Mouse (Mus musculus): Measurements from ENCODE around the gene Apex1. TPM values are rescaled to one million over a fixed set of nuclear protein-coding genes. Genes with fewer than 3 reads are reported as not detected.
A peak's percentile ranks its signal among the peaks of the same experiment; 100 is the strongest.
"Not testable (repeated sequence)": the region's sequence is repeated elsewhere in the genome, so short reads cannot be mapped to it uniquely, and the experiment has no call there.

The Apex1 gene
- polyA plus RNA-seq, 1 experiment from 2014 or later, result 246 TPM

GRCm38 (mm10) chr14:50897374-50897765 is 27.4 kb upstream of the Apex1 start, which contains the start of gene Klhl33:
Gene Klhl33, minus strand, starts transcription at chr14:50897507.
- peak; percentile 36; the same call in 1 of the 2 replicates for ATAC-seq (ENCODE audit: low FRiP score)
- 49% methylated on average over 7 of the region's 7 CpGs for WGBS

DNA sequence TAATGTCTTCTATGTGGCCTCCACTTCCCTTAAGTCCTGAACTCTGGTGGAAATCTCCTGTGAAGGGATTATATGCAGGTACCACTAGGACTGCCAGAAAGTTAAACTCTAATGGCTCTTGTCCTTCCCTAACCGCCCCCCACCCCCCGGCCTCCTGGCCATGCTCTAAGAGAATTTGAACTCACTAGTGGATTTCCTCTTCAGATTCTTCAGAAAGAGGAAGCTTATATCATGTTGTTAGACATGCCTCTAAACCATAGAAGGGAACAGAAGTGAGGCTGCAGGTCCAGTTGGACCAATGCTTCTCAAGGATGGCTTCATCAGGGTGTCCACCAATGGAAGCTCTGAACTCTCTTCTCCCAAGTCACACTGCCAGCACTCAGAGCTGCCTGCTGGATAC is 26.8 kb upstream of the Apex1 start:
- not testable (repeated sequence) for H3K9ac ChIP-seq
- 90% methylated on average over 2 of the region's 2 CpGs for WGBS

More at GRCm38 (mm10) chr14:50897374-50897765, 27.4 kb upstream of the Apex1 start, which contains the start of gene Klhl33:
- H3K4me2 ChIP-seq (replicated peaks), result peak within 1 kb of the TSS; percentile 91
- peak within 1 kb of the TSS; percentile 64 for H3K9ac ChIP-seq
- H3K27me3 ChIP-seq, result peaks cover 15% of the 10 kb centered on the region; the same call in 1 of the 2 replicates
- H3K4me1 ChIP-seq, result peaks cover 10% of the 10 kb centered on the region
- no peaks in the 10 kb centered on the region for H3K36me3 ChIP-seq
- no peak within 1 kb of the TSS for H3K27ac ChIP-seq
- peak within 1 kb of the TSS; percentile 48 for H3K4me3 ChIP-seq
- H3K9me3 ChIP-seq (replicated peaks), result no peaks in the 10 kb centered on the region

GRCm38 (mm10) chr14:50903973-50904827 is 20.6 kb upstream of the Apex1 start:
- H3K27me3 ChIP-seq, result no peaks in the 10 kb centered on the region
- peak overlapping the region; percentile 37 for H3K4me3 ChIP-seq
- ATAC-seq (ENCODE audit: low FRiP score), result peak; percentile 89
- H3K4me2 ChIP-seq (replicated peaks), result peak overlapping the region; percentile 53
- H3K9me3 ChIP-seq (replicated peaks), result no peaks in the 10 kb centered on the region
- H3K36me3 ChIP-seq, result no peaks in the 10 kb centered on the region
- peaks cover 6% of the 10 kb centered on the region; the same call in 1 of the 2 replicates for H3K4me1 ChIP-seq
- whole genome bisulfite sequencing, result 2% methylated on average over 26 of the region's 26 CpGs
- H3K27ac ChIP-seq, result no peak overlapping the region
- H3K9ac ChIP-seq, result peak overlapping the region; percentile 56; the same call in 1 of the 2 replicates

More for the DNA sequence above, 26.8 kb upstream of the Apex1 start:
- not testable (repeated sequence) for H3K9me3 ChIP-seq (replicated peaks); H3K4me3 ChIP-seq; H3K27ac ChIP-seq; ATAC-seq (ENCODE audit: low FRiP score); H3K4me1 ChIP-seq; H3K36me3 ChIP-seq; H3K4me2 ChIP-seq (replicated peaks)
- peaks cover 15% of the 10 kb centered on the region; the same call in 1 of the 2 replicates for H3K27me3 ChIP-seq

DNA sequence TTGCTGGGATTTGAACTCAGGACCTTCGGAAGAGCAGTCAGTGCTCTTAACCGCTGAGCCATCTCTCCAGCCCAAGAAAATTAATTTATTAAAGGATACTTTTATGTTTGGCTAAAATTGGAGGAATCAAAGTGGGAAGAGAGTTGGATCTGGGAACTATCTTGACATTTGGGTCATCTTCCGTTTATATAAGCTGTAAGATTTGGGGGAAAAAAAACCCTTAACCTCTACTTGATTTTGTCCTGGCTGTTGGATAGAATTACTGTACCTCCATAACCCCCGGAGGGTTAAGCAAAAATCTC is 20.0 kb upstream of the Apex1 start:
- H3K9ac ChIP-seq, result no peak overlapping the region
- peaks cover 6% of the 10 kb centered on the region; the same call in 1 of the 2 replicates for H3K4me1 ChIP-seq
- no peak overlapping the region for H3K4me2 ChIP-seq (replicated peaks)
- no peaks in the 10 kb centered on the region for H3K27me3 ChIP-seq
- no peak overlapping the region for H3K27ac ChIP-seq
- ATAC-seq (ENCODE audit: low FRiP score), result no peak
- no peak overlapping the region for H3K4me3 ChIP-seq
- no peaks in the 10 kb centered on the region for H3K36me3 ChIP-seq
- whole genome bisulfite sequencing, result 85% methylated on average over 4 of the region's 4 CpGs
- H3K9me3 ChIP-seq (replicated peaks), result no peaks in the 10 kb centered on the region

GRCm38 (mm10) chr14:50905327-50905726 is 19.4 kb upstream of the Apex1 start:
- not testable (repeated sequence) for H3K36me3 ChIP-seq; H3K27me3 ChIP-seq; H3K9ac ChIP-seq; H3K4me2 ChIP-seq (replicated peaks); ATAC-seq (ENCODE audit: low FRiP score); H3K27ac ChIP-seq; H3K9me3 ChIP-seq (replicated peaks); H3K4me1 ChIP-seq; H3K4me3 ChIP-seq

GRCm38 (mm10) chr14:50908126-50908525 is 16.6 kb upstream of the Apex1 start:
- 85% methylated on average over 4 of the region's 4 CpGs for WGBS
- Histone ChIP-seq H3K4me3 (no peak overlapping the region), H3K27me3 (no peaks in the 10 kb centered on the region), H3K36me3 (peaks cover 11% of the 10 kb centered on the region), H3K4me1 (peaks cover 6% of the 10 kb centered on the region; the same call in 1 of the 2 replicates), H3K4me2 (replicated peaks) (no peak overlapping the region), H3K9me3 (replicated peaks) (no peaks in the 10 kb centered on the region), H3K27ac (no peak overlapping the region), H3K9ac (no peak overlapping the region)
- no peak for ATAC-seq (ENCODE audit: low FRiP score)

DNA sequence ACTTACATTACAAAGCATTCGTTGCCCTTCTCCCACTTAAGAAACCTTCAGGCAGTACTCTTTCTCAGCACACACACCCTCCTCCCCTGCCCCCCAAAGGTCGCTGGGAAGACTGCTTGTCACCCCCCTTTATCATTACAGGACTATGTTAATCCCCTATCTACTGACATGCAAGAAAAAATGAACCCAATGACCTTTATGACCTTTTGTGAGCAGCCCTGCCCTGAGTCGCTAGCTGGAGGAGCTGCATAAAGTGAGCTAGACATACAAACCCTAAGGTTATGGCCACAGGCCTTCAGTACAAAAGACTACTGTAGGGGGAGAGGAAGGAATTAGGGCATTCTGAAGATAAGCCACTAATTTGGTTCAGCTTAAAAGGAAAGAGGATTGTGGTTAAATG is 13.4 kb upstream of the Apex1 start:
- WGBS, result 63% methylated on average over 3 of the region's 3 CpGs
- Histone ChIP-seq H3K4me1 (no peaks in the 10 kb centered on the region), H3K9ac (no peak overlapping the region), H3K36me3 (peaks cover 40% of the 10 kb centered on the region), H3K4me3 (no peak overlapping the region), H3K9me3 (replicated peaks) (no peaks in the 10 kb centered on the region), H3K27me3 (no peaks in the 10 kb centered on the region), H3K4me2 (replicated peaks) (no peak overlapping the region), H3K27ac (no peak overlapping the region)
- no peak for ATAC-seq (ENCODE audit: low FRiP score)

DNA sequence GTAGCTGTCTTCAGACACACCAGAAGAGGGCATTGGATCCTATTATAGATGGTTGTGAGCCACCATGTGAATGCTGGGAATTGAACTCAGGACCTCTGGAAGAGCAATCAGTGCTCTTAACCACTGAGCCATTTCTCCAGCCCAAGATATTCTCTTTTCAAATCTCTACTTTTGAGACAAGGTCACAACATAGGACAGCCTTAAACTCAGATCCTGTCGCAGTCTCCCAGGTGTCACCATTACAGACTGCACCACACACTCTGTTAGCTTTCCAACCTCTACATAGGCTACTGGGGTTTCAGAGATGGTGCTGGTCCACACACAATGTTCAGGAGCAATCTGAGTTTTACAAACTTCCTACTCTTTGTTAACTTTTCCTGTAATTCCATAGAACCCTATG is 1.3 kb upstream of the Apex1 start:
- H3K27me3 ChIP-seq; ATAC-seq (ENCODE audit: low FRiP score); H3K9ac ChIP-seq; H3K9me3 ChIP-seq (replicated peaks); H3K27ac ChIP-seq: not testable (repeated sequence)
- H3K36me3 ChIP-seq, result peaks cover 27% of the 10 kb centered on the region
- H3K4me1 ChIP-seq, result peaks cover 21% of the 10 kb centered on the region
- WGBS, result 87% methylated on average over 1 of the region's 1 CpGs
- H3K4me3 ChIP-seq, result peak overlapping the region; percentile 72
- peak overlapping the region; percentile 74 for H3K4me2 ChIP-seq (replicated peaks)

- Histone ChIP-seq H3K9ac (peak overlapping the region; percentile 78), H3K27me3 (no peaks in the 10 kb centered on the region), H3K4me2 (replicated peaks) (peak overlapping the region; percentile 74), H3K4me1 (peaks cover 32% of the 10 kb centered on the region), H3K36me3 (peaks cover 31% of the 10 kb centered on the region), H3K9me3 (replicated peaks) (no peaks in the 10 kb centered on the region), H3K27ac (peak overlapping the region; percentile 90), H3K4me3 (peak overlapping the region; percentile 72)
- 2% methylated on average over 38 of the region's 38 CpGs for WGBS
- ATAC-seq (ENCODE audit: low FRiP score), result peak; percentile 47
Observed at GRCm38 (mm10) chr14:50925111-50925920, 548 bp downstream of the Apex1 start.

DNA sequence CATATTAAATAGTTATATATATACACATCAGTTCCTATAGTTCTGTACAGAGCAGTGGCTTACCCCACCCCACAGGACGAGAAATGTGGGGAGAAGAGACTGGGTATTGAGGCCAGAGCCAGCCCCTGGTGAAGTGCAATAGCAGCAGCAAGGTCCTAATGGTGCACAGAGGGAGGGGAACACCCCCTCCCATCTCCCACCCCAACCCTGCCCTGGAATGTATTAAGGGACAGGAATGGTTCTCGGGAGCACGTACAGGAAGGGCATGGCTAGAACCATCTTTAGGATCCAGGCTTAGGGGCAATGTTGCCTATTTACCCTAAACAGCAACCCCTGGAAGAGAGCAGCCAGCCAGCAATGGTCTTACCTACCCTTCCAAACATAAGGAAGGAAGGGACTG is 2.6 kb downstream of the Apex1 start:
- Histone ChIP-seq H3K27me3 (no peaks in the 10 kb centered on the region), H3K4me2 (replicated peaks) (no peak overlapping the region), H3K4me3 (no peak overlapping the region), H3K9ac (no peak overlapping the region), H3K9me3 (replicated peaks) (no peaks in the 10 kb centered on the region), H3K4me1 (peaks cover 37% of the 10 kb centered on the region), H3K27ac (no peak overlapping the region), H3K36me3 (peaks cover 31% of the 10 kb centered on the region)
- ATAC-seq (ENCODE audit: low FRiP score), result no peak
- 82% methylated on average over 3 of the region's 3 CpGs for WGBS

DNA sequence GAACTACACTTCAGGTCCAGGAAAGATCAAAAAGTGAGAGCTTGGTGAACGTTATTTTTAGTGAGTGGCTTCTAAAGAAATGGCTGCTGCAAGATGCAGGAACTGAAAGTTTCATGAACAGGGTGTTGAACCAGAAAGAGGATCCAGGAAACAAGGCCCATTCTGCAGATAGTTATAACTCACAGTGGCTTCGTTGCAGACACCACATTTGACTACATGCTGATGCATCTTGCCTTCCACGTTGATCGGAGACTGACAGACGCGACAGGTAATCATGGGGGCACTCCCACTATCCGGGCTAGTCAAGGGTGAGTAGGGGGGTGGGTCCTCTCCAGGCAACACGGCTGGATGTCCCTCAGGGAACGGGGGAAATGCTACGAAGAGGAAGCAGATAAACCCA is 5.2 kb downstream of the Apex1 start:
- peak overlapping the region; percentile 84 for H3K27ac ChIP-seq
- no peaks in the 10 kb centered on the region for H3K9me3 ChIP-seq (replicated peaks)
- peak overlapping the region; percentile 96 for H3K9ac ChIP-seq
- 20% methylated on average over 10 of the region's 10 CpGs for WGBS
- H3K4me1 ChIP-seq, result peaks cover 31% of the 10 kb centered on the region
- no peaks in the 10 kb centered on the region for H3K27me3 ChIP-seq
- H3K36me3 ChIP-seq, result peaks cover 31% of the 10 kb centered on the region
- H3K4me3 ChIP-seq, result peak overlapping the region; percentile 97
- peak overlapping the region; percentile 85 for H3K4me2 ChIP-seq (replicated peaks)
- no peak for ATAC-seq (ENCODE audit: low FRiP score)

DNA sequence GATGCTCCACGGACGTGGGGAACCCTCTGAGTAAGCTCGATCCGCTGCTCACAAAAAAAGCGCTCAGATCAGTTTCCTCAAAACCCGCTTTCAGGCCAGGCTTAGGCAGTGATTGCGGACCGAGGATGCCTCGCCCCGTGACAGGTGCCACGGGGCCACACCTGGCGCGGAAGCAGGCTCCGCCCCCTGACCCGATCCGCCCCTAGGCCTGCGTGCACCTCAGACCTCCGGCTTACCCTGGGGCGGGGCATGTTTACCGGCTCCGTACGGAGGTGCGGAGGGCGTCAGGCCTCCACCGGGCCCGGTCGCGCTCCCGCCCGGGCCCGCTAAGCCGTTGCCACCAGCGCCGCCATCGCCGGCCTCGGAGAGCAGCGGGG is 5.6 kb downstream of the Apex1 start:
- peaks cover 31% of the 10 kb centered on the region for H3K36me3 ChIP-seq
- peak overlapping the region; percentile 84 for H3K27ac ChIP-seq
- H3K4me3 ChIP-seq, result peak overlapping the region; percentile 97
- under 1% methylated on average over 35 of the region's 38 CpGs for WGBS
- no peaks in the 10 kb centered on the region for H3K27me3 ChIP-seq
- H3K4me2 ChIP-seq (replicated peaks), result peak overlapping the region; percentile 85
- ATAC-seq (ENCODE audit: low FRiP score), result peak; percentile 59
- peaks cover 31% of the 10 kb centered on the region for H3K4me1 ChIP-seq
- peak overlapping the region; percentile 96 for H3K9ac ChIP-seq
- H3K9me3 ChIP-seq (replicated peaks), result no peaks in the 10 kb centered on the region
